Mouse (Mus musculus) gastrocnemius, postnatal 36 days (tissue): ENCODE results near the gene Dusp16. TPM values are rescaled to one million over a fixed set of nuclear protein-coding genes. Genes with fewer than 3 reads are reported as not detected.

Experiments used
- DNase-seq, 2 experiments: peaks; one replicate each; pipeline ENCODE4 v3.0.0; 2022
- intact Hi-C: fragments of 180-260 bp; cut with DNase I; formaldehyde crosslinking; loops from one replicate; pipeline ENCODE4 v1.15.1; 2025
- long read RNA-seq, 2 experiments: library from polyadenylated mRNA; stranded (forward); transcript quantifications; one replicate each; pipeline ENCODE4 v2.0.0; 2021
- total RNA-seq, 2 experiments: library from RNA; stranded (reverse); gene quantifications; 2 replicates each; pipeline ENCODE4 v1.2.3; 2021

Gene Dusp16
- 10 to 100 TPM; 14.4 to 16.4 TPM for total RNA-seq
- long read RNA-seq, experiment 1, partial matches to known transcripts = 0 of 8 reads
- long read RNA-seq, experiment 1, other reads (novel, unspliced or antisense) = 8 of 8 reads
- long read RNA-seq, experiment 2, full-length matches to known transcripts = 3 of 15 reads
- long read RNA-seq, experiment 2, partial matches to known transcripts = 0 of 15 reads
- long read RNA-seq, experiment 2, other reads (novel, unspliced or antisense) = 12 of 15 reads

DNA sequence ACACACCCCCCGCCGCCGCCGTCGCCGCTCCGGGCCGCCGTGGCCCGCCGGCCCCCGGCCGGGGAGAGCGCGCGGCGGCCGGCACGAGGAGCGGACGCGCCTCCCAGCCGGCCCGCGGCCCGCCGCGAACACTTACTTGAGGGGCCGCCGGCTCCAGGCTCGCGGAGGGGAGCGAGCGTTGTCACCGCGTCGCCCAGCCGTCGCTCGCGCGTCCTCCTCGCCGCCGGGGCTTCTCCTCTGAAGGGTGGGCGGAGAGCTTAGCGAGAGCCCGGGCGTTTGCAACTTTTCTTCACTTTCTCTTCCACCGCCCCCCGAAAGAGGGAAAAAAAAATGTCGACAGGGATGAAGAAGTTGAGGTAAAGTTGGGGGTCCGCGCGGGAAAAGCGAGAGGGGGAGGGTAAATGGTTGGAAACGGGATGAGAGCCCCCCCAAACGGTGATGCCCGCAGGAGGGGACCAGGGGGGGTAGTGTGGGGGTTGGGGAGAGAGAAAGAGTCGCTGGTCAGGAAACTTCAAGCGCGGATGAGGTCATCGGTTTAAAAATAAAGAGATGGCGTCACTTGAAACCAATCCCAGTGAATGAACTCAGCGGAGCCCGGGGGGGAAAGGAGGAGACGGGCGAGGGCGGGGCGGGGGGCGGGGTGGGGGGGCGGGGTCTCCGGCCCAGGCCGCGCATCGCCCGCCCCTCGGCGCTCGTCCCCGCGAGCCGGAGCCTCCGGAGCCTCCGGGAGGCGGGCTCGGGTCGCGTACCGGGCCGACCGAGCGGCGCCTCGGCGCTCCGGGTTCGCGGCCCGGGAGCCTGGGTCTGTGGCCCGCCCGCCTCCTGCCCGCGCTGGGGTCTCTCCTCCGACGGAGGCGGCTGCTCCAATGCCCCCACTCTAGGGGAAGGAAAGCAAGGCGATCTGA is at the start of gene Dusp16:
TSS of gene Dusp16 (minus strand) at position 485 of the 905 bp plus-strand sequence.
- peak; percentile 72 to 85 for DNase-seq
- intact Hi-C loops = no loop called here

DNA sequence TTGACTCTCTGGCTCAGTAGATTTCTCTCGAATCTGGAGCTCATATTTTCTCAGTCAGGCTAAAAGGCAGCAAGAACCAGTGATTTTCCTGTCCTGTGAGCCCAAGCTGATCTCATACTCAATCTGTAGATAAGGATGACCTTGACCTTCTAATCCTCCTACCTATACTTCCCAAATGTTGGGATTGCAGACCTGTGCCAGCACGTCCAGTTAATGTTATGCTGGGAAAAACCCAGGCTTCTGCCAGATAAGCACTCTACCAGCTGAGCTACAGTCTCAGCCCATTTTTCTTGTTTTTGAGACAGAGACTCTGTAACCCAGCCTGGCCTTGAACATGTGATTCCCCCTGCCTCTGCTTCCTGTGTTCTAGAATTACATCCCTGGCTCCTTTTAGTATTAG is 47.9 kb upstream of the Dusp16 start:
- intact Hi-C loops = no loop called here
- DNase-seq = no peak

DNA sequence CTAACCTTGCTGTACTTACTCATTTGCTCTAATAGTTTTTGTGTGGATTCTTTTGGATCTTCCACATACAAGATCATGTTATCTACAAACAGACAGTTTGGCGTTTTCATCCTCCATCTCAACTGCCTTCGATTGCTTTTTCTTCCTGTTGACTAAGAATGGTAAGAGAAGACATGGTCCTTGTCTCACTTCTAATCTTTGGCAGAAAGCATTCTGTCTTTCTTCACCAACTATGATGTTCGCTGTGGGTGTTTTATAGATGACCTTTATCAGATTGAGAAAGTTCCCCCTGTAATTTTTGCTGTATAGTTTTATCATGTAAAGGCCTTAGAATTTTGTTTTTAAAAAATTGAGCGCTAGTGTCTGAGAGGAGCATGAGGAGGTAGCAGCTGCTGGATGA is 45.7 kb upstream of the Dusp16 start:
- DNase-seq = no peak
- intact Hi-C loops = no loop called here

DNA sequence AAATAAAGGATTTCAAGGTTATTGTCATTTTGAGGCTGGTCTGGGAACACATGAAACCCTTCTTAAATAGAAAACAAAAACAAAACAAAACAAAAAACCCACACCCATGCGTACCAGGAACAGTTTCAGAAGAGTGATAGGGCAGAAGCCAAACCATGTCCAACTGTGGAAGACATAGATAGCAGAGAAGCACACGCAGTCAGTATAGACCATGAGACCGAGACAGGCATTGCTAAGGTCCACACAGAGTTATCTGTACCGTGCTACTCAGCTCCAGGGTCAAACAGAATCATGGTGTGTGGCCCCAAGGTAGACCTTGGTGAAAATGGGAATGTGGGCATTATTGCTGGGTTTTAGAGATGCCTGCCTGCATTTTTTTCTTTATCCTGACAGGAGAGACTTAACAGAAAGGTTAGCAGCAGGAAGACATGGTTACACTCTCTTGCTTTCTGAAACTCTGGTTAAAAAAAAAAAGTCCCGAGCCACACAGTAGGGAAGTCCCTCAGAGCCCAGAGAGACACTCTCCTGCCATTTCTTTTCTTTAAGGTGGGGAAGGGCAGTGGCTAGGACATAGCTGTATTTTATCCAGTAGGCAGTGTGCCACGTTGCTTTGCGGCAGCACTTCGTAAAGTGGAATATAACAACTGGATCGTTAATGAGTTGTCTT is 42.3 kb upstream of the Dusp16 start:
- no peak for DNase-seq
- intact Hi-C loops = no loop called here

DNA sequence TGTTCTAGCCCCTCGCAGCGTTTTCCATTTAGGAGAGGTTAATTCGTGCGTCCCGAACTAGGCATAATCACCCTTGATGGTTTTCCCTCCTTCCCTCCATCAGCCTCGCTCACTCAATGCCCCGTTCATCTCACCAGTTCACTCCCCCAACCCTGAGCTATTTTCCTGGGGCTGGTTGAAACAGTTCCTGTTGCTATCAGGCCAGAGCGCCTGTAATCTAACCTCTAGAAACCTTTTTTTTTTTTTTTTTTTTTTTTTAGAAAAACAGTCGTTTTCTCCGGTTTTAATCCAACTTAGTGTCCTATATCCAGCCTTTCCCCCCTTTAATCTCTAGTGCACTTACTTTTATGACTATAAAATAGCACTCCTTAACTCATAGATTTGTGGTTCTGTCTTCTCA is 38.4 kb upstream of the Dusp16 start:
- no peak for DNase-seq
- intact Hi-C loops = no loop called here

DNA sequence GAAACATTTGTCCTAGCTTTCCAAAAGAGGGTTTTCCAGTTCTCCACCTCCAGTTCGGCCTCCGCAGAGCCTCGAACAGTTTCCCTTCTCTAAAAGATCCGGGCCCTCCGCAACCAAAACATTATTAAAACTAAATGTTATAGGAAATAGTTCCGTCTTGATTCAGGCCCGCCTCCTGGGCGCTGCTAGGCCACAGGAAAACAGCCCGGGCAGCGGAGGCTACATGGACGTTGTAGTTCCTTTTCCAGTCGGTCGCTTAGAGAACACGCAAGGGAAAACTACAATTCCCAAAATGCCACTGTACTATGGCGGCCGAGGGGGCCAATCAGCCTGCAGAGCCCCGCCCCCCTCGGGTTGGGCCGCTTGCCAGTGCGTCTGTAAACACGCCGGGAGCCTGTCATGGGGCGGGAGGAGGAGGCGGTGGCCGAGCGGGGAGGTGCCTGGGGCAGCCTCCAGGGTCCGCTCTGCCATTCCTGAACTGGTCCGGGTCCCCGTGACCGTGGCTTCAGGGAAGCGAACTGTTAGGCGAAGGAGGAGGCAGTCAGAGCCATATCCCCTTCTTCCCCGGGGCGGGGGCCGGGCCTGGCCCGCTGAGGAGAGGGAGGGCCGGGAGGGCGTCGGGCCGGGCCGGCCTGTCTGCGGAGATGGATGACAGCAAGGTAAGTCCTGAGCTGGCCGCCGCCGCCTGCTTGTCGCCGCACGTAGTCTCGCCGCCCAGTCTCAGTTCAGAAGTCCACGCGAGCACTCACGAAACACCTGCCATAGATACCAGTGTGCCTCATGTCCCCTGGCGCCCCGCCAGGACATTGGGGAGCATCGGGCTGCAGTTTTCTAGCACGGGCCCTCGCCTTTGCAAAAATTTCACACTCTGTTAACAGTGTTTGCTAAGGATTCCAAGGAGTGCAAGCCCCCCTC is 37.6 kb upstream of the Dusp16 start, which contains the start of gene Crebl2:
TSS of gene Crebl2 (plus strand) at position 369 of the 915 bp plus-strand sequence.
- intact Hi-C loops = no loop called here
- DNase-seq = peak; percentile 100

DNA sequence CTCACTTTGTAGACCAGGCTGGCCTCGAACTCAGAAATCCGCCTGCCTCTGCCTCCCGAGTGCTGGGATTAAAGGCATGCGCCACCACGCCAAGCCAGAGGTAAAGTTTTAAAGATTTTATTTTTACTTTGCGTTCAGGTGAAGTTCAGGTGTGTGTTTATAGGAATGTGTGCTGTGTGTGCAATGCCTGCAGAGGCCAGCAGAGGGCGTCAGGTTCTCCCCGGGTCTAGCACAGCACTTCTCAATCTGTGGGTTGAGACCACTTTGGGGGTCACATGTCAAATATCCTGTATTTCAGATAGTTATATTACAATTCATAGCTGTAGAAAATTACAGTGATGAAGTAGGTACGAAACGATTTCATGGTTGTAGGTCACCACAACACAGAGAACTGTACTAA is 30.4 kb upstream of the Dusp16 start:
- intact Hi-C loops = no loop called here
- no peak for DNase-seq

DNA sequence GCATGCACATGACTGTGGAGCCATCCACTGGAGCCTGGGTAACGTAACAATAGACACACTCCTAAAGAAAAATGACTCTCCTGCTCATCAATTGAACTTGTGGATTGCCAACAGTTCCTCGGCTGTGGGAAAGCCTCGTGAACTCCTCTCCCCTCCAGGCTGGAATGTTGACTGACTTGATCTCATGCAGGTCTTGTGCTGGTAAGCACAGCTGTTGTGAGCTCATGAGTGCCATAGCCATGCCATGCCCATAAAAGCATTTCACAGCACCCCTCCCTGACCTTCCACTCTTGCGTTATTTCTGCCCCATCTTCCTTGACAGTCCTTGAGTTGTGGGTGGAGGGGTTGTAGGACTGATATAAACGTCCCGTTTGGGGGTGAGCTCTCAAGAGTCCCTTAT is 28.0 kb upstream of the Dusp16 start:
- no peak for DNase-seq
- intact Hi-C loops = no loop called here

DNA sequence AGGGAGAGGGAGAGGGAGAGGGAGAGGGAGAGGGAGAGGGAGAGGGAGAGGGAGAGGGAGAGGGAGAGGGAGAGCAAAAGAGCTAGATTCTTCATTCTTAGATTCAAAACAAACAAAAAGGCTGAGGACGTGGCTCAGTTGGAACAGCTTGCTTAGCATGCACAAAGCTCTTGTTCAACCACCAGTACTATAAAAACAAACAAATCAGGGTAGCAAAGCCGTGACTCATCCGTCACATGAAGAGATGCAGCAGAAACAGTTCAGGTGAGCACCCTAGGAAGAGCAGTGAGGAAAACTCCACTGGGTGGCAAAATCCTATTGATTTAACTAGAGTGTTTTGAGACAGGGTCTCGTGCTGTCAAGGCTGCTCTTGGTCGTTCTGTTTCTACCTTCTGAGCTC is 27.3 kb upstream of the Dusp16 start:
- DNase-seq = no peak
- intact Hi-C loops = no loop called here

DNA sequence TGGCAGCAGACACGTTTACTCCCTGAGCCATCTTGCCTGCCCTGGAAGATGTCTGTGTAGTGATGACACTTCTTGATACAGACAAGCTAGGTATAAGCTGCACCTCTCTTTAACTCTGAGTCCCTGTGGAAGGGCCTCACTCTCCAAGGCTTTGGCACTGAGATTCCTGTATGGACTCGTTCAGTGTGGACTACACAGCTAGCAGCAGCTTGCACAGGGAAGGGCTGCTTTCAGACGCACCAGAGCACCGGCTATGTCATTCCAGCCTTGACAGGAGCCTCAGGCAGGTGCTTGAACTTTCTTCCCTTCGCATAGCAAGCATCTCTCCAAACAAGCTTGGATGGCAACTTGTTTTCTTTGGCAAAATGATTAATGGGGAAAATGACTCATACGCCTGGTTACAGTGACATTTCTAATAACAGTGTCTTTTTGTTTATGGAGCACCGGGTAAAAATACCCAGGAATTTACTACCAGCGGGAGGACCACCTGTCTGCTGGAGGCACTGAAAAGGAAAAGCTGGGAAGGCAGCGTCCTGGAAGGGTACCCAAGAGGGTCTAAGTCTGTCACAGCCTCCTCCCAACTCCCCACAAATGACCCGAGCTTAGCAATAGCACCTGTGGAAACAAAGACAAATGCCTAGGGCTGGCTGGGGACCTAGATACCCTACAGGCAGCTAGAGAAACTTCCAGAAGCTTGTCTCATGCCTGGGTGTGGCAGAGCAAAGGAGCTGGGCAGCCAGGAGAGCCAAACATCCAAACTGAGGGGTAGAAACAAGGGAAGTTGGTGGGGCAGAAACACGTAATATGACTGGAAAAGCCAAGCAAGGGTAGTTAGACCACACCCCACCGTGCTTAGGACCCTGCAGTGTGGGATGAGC is 24.9 kb upstream of the Dusp16 start:
- intact Hi-C loops = no loop called here

DNA sequence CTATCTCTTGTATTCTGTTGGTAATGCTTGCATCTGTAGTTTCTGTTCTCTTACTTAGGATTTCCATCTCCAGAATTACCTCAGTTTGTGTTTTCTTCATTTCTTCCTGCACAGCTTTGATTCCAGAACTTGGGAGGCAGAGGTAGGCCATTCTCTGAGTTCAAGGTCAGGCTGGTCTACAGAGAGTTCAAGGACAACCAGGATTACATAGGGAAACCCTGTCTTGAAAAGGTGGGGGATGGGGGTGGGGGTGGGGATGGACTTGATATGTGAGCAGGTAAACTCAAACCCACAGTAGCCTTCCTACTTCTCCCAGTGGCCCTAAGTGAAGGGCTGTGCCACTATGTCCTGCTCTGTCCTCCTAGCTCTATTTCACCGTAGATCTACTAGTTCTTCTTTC is 20.6 kb upstream of the Dusp16 start:
- no peak for DNase-seq
- intact Hi-C loops = no loop called here

More for the DNA sequence above, 24.9 kb upstream of the Dusp16 start:
- DNase-seq = no peak

DNA sequence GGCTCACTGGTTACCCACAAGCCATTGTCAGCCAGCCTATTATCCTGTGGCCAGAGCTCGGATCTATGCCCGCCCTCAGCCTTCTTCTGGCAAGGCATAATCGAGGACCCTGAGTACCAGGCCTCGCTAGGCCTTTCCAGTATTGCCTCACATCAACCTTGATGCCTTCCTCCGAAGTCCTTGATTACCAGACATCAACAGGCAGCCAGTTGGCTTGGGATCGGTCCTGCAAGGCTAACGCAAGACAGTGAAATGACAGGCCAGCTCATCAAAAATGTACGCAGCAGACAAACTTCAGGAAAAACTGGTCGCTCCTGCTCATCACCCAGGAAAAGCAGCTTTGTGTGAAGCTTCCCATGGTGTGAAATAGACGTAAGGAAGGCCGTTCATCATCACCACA is 15.4 kb upstream of the Dusp16 start:
- intact Hi-C loops = loop anchor here (10.0 kb wide), 1 partner anchor 383 kb away; no protein-coding TSS in a partner anchor
- no peak for DNase-seq

DNA sequence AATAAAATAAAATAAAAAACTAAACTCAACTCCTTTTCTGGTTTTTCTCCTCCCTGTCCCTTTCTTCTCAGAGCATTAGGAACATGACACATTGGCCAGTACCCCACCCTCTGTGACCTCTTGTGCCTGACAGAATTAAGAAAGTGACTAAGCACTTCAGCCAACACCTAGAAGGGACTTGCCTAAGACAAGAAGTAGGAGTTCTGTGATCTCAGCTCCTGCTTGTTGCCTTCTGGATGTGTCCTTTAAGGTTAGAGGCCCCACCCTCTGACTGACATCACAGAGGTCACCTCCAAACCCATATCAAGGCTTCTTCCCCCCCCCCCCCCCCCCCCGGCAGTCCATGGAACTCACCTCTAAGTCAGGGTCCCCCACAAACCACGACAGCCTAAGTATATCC is 14.7 kb upstream of the Dusp16 start:
- DNase-seq = no peak
- intact Hi-C loops = loop anchor here (10.0 kb wide), 1 partner anchor 382 kb away; no protein-coding TSS in a partner anchor

DNA sequence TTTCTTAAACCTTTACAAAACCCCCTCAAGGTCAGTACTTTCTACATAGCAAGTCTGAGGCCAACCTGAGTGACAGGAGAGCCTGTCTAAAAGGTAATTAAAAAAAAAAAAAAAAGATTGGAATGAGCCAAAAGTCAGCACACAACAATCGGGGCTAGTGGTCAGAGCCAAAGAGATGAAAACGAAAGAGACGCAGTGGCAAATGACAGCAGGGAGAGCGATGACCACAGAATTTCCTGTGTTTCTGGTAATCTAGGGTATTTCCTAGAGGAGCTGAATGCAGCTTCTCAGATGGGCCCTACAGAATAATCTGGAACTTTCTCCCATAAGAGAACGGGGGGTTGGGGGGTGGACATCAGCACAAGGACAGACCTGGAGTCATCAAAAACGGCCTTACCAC is 13.7 kb upstream of the Dusp16 start:
- intact Hi-C loops = loop anchor here (10.0 kb wide), 1 partner anchor 381 kb away; no protein-coding TSS in a partner anchor
- no peak for DNase-seq

DNA sequence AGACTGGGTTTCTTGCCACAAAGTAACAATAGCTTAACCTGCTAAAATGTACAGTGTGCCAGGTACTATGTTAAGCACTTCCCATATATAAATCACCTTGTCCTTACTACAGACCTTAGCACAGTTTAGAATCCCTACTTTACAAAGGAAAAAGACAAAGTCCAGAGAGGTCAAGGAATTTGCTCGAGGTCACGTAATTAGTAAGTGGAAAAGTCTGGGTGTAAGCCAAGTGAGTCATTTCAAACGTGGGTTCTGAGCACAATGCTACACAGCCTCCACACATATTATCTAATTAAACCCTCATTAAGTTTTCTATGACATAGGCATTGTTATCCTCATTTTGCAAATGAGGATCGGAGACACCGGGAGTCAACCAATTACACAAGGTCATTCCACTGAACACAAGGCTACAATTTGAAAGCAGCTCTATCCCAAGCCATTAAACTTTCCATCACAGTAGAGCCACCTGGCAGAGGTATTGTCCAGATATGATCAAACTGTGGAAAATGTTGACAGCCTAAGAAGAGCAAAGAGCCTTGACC is 12.4 kb upstream of the Dusp16 start:
- DNase-seq = no peak
- intact Hi-C loops = loop anchor here (10.0 kb wide), 1 partner anchor 380 kb away; no protein-coding TSS in a partner anchor

DNA sequence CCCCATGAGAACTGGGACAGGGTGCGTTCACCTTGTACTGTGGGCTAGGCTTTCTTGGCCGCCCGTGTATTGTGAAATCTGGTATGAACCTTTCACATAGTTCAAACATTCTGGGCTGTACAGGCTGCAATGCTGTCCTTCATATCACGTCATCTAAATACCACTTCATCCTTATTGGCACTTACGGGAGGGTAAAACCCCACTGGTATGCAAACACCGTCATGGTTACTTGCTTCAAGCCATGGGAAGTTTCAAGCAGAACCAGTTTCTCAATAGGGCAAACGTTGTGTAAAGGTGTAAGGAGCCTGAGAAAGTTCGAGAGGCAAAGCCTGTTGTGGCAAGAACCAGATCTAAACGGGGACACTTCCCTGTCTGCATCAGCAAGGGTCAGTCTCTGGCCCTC is 10.2 kb upstream of the Dusp16 start:
- DNase-seq = no peak
- intact Hi-C loops = loop anchor here (10.0 kb wide), 1 partner anchor 378 kb away; no protein-coding TSS in a partner anchor

DNA sequence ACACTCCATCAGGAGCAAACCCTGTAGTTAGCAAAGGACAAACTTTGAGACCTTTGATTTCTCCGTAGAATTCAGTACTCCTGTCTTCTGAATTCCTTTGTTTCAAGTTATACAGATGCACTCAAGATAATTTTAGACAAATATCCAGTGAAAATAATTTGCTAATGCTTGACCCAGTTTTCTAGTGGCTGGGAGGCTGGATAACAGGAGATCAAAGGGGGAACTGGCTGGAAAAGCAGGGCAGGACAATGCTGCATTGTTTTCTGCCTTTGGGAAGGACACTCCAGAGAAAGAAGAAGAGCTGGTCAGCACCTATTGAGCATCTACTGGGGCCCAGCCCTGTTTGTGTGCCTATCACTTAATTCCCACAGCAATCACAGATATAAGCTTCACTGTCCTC is 9.1 kb upstream of the Dusp16 start:
- intact Hi-C loops = loop anchor here (10.0 kb wide), 1 partner anchor 377 kb away; no protein-coding TSS in a partner anchor

DNA sequence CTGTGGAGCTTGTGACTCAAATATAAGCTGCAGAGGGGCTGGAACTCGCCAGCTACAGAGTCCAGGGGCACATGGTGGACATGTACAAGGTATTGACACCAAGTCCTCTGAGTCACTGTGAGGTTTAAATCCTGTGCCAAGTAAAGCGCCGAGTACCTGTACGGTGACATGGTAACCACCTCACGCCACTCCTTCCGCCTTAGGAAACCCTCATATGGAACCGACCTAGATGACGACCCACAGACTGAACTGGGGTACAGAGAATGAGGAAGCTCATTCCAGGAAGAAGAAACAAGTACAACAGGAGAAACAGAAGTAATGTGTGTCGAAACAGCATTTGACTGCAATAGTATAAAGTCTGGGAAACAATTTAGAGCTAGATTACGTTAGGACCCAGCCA is 3.9 kb upstream of the Dusp16 start:
- intact Hi-C loops = no loop called here
- no peak for DNase-seq

More for the DNA sequence above, 9.1 kb upstream of the Dusp16 start:
- DNase-seq = no peak
